Mouse (Mus musculus): ENCODE data around the gene Nfyc. TPM values are rescaled to one million over a fixed set of nuclear protein-coding genes. Genes with fewer than 3 reads are reported as not detected.

Gene Nfyc
- polyA plus RNA-seq, 1 experiment from 2014 or later: 101 TPM

DNA sequence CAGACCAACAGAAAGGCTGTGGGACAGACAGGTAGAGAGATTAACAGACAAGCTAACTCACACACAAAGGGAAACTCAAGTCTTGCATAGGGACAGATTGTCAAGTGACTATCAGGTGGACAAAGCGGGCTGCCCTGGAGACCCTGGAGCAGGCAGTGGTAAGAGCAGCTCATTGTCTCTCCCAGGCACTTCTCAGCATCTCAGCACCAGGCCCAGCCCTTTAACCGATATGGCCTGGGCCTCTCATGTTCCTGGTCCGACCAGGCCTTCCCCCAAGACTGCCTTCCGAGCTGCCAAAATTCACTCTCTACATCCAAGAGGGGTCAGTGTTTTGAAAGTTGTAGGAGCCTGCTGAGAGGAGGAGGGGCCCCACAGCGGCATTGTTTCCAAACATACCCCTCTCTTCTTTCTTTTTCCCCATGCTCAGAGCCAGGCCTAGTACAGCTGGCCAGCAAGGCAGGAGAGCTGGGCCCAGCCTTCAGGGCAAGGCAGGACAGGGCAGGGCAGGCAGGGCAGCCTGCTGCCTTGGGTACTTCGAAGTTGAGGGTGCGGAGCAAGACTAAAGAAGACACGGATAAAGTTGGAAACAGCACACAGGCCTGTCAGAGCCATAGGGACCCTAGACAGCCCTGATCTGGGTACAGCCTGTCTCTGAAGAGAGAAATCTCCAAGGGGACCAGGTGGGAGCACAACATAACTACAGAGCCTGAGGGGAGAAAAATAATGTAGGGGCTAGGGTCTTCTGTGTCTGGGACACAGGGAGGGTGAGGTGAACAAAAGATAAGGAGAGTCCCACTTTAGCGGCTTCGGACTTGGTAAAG, 85.4 kb downstream of the Nfyc start:
- whole genome bisulfite sequencing: 9% methylated on average over 10 of the region's 10 CpGs
- Histone ChIP-seq H3K9ac (peak overlapping the region; percentile 75; the same call in 1 of the 2 replicates), H3K4me3 (peak overlapping the region; percentile 75; the same call in 1 of the 2 replicates), H3K27me3 (peaks cover 62% of the 10 kb centered on the region), H3K36me3 (no peaks in the 10 kb centered on the region), H3K9me3 (replicated peaks) (no peaks in the 10 kb centered on the region), H3K4me1 (peaks cover 28% of the 10 kb centered on the region), H3K27ac (no peak overlapping the region), H3K4me2 (replicated peaks) (peak overlapping the region; percentile 100)
- no peak for ATAC-seq (ENCODE audit: low FRiP score)

DNA sequence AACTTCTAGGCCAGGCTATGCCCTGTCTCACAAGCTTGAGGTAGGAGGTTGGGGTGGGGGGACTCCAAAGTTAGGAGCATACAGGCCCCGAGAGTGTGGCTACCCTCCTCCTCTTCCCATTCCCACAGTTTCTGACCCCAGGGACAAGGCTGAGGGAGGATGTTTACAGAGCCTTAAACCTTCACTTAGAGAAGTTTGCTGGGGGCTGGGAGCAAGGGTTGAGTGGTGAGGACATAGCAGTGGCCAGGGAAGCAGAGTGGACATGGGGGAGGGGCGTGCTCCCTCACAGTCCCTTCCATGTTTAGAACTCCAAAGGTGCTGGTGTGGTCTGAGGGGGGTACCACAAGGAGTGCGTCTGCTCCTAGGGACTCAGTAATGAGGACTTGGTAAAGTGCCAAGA, 87.7 kb downstream of the Nfyc start:
- Histone ChIP-seq H3K4me3 (no peak overlapping the region), H3K27ac (no peak overlapping the region), H3K9ac (no peak overlapping the region), H3K4me2 (replicated peaks) (no peak overlapping the region), H3K27me3 (peaks cover 51% of the 10 kb centered on the region), H3K9me3 (replicated peaks) (no peaks in the 10 kb centered on the region), H3K4me1 (peaks cover 29% of the 10 kb centered on the region), H3K36me3 (no peaks in the 10 kb centered on the region)
- 66% methylated on average over 3 of the region's 3 CpGs for WGBS
- ATAC-seq (ENCODE audit: low FRiP score): no peak

DNA sequence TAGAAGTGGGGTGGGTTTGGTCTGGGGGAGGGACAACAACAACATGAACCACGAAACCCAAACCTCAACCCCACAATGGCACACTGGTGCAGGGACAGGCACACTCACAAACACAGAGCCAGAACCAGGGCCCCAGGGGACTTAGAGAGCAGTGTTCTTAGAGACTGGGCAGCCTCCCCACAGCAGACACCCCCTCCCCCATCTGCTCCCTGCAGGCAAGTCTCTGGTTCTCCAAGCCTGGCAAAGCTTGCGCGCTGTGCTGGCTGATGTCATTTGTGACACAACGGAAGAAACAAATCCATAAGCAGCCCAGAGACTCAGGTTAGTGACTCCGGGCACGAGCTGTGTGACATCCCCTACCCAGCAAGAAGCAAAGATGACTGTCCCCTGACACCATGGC, 90.1 kb downstream of the Nfyc start:
- Histone ChIP-seq H3K4me2 (replicated peaks) (no peak overlapping the region), H3K36me3 (no peaks in the 10 kb centered on the region), H3K9me3 (replicated peaks) (no peaks in the 10 kb centered on the region), H3K27ac (no peak overlapping the region), H3K4me1 (peaks cover 9% of the 10 kb centered on the region), H3K4me3 (no peak overlapping the region), H3K27me3 (peaks cover 32% of the 10 kb centered on the region), H3K9ac (no peak overlapping the region)
- WGBS: 72% methylated on average over 6 of the region's 6 CpGs
- ATAC-seq (ENCODE audit: low FRiP score): no peak

DNA sequence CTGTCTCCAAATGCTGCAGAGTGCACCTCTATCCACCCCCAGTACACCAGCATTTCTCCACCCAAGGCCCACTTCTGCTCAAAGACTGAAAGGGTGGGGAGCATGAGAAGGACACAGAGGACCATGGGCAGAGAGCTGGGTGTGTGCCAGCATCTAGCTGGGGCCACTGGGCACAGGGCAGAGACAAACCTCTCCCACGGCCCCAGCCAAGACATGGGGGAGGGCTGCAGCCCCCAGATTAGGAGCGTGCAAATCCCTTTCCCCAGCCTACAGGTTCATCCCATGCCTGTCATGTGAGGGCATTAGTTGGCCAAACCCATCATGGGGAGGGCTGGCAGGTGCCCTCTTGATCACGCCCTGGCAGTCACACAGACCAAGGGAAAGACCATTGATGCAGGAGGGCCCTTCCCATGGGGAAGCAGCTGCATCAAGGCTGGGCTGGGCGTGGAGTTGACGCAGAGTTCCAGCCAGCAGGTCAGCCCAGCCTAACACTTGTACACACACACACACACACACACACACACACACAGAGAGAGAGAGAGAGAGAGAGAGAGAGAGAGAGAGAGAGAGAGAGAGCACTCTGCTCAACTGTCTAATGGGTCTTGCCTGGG, 97.3 kb downstream of the Nfyc start:
- H3K9ac ChIP-seq: no peak overlapping the region
- no peak for ATAC-seq (ENCODE audit: low FRiP score)
- no peaks in the 10 kb centered on the region for H3K9me3 ChIP-seq (replicated peaks)
- H3K36me3 ChIP-seq: no peaks in the 10 kb centered on the region
- WGBS: 77% methylated on average over 5 of the region's 5 CpGs
- no peak overlapping the region for H3K4me2 ChIP-seq (replicated peaks)
- no peak overlapping the region for H3K4me3 ChIP-seq
- peaks cover 17% of the 10 kb centered on the region for H3K4me1 ChIP-seq
- peaks cover 43% of the 10 kb centered on the region for H3K27me3 ChIP-seq
- no peak overlapping the region for H3K27ac ChIP-seq

DNA sequence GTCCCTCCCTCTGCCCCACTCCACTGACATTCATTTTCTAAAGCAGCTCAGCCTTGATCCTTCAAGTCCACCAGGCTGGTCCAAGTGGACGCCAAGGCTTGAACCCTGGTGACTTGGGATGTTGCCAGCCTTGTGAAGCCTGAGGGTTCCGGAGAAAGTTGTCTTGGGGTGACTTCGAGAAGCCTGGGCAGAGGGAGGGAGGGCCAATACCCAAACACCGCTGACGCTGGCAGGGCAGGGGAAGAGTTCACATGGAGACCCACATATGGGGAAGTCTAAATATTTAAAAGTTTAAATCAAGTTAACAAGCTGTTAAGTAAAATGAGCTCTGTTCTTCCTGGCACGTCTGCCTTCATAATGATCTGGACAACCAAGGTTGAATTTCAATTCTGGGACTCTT, 98.6 kb downstream of the Nfyc start:
- ATAC-seq (ENCODE audit: low FRiP score): no peak
- 86% methylated on average over 6 of the region's 6 CpGs for WGBS
- peaks cover 39% of the 10 kb centered on the region for H3K27me3 ChIP-seq
- no peak overlapping the region for H3K9ac ChIP-seq
- H3K4me1 ChIP-seq: peaks cover 17% of the 10 kb centered on the region
- H3K9me3 ChIP-seq (replicated peaks): no peaks in the 10 kb centered on the region
- H3K4me3 ChIP-seq: no peak overlapping the region
- H3K4me2 ChIP-seq (replicated peaks): no peak overlapping the region
- H3K27ac ChIP-seq: no peak overlapping the region
- no peaks in the 10 kb centered on the region for H3K36me3 ChIP-seq

DNA sequence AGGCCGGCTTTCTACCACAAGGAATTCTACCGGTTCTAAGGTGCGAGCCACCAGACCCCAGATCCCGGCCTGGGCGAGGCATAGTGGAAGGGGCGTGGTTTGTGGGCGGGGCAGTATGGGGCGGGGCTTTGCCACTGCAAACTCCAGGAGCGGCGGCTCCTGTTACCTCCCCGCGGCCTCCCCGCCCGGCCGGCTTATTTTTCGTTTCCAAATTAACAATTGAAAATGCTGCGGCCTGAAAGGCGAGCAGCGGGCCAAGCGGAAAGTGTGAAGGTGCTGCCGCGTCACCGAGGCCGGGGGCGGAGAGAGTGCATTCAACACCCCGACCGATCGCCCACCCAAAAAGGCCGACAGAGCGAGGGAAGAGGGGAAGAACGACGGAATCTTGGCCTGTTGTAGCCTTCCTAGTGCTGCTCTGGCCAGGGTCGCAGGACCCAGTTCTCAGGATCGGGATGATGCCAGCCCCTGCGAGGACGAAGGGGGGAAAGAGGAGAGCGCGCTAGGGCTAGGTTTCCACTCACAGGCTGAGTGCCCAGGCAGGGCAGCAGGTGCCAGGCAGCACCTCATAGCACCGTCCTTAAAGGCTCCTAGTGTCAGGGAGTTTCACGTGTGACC, 100.2 kb downstream of the Nfyc start:
- Histone ChIP-seq H3K9me3 (replicated peaks) (no peaks in the 10 kb centered on the region), H3K36me3 (no peaks in the 10 kb centered on the region), H3K4me1 (peaks cover 17% of the 10 kb centered on the region), H3K4me2 (replicated peaks) (peak overlapping the region; percentile 83), H3K27me3 (peaks cover 39% of the 10 kb centered on the region), H3K4me3 (peak overlapping the region; percentile 44), H3K9ac (peak overlapping the region; percentile 68), H3K27ac (no peak overlapping the region)
- ATAC-seq (ENCODE audit: low FRiP score): peak; percentile 85
- under 1% methylated on average over 40 of the region's 40 CpGs for WGBS

DNA sequence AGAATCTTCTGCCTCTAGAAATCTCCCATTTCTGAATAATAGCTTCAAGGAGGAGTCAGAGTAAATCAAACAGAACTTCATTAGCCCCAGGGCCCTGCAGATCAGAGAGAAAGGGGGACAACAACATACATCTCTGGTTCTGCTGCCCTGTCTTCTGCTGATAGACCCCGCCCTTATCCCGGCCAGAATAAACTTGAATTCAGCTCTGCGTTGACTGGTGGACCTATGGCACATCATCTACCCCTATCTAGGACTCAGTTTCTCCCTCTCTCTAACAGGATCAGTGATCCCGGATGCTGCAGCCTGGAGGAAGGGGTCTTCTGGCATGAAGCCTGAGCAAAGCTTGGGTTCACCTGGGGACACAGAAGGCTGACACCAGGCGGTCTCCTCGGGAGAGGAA, 100.8 kb downstream of the Nfyc start:
- no peak for ATAC-seq (ENCODE audit: low FRiP score)
- H3K9ac ChIP-seq: peak overlapping the region; percentile 68
- H3K4me1 ChIP-seq: peaks cover 17% of the 10 kb centered on the region
- peaks cover 39% of the 10 kb centered on the region for H3K27me3 ChIP-seq
- no peak overlapping the region for H3K27ac ChIP-seq
- no peaks in the 10 kb centered on the region for H3K9me3 ChIP-seq (replicated peaks)
- peak overlapping the region; percentile 44 for H3K4me3 ChIP-seq
- peak overlapping the region; percentile 83 for H3K4me2 ChIP-seq (replicated peaks)
- 28% methylated on average over 6 of the region's 6 CpGs for WGBS
- no peaks in the 10 kb centered on the region for H3K36me3 ChIP-seq

DNA sequence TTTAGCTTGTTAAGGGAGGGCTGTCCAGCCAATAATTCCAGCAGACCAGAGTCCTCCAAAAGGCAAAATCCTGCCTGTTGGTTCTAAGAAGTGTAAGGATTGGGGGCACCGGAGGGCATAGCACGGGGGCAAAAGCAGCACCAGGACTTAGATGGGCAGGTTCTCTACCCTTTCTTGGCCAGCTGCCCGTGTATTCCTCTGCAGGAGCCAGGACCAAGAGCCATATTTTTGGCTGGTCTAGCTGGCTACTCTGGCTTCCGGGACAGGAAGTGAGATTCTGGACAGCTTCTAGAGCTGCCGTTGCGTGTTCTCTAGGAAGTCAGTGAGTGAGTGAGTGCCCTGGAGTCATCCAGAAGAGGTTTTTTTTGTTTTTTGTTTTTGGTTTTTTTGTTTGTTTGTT, 101.2 kb downstream of the Nfyc start:
- H3K27me3 ChIP-seq: peaks cover 39% of the 10 kb centered on the region
- WGBS: 64% methylated on average over 6 of the region's 6 CpGs
- no peak overlapping the region for H3K4me3 ChIP-seq
- no peak overlapping the region for H3K4me2 ChIP-seq (replicated peaks)
- peaks cover 17% of the 10 kb centered on the region for H3K4me1 ChIP-seq
- no peak overlapping the region for H3K27ac ChIP-seq
- no peaks in the 10 kb centered on the region for H3K9me3 ChIP-seq (replicated peaks)
- no peak overlapping the region for H3K9ac ChIP-seq
- ATAC-seq (ENCODE audit: low FRiP score): no peak
- H3K36me3 ChIP-seq: no peaks in the 10 kb centered on the region

DNA sequence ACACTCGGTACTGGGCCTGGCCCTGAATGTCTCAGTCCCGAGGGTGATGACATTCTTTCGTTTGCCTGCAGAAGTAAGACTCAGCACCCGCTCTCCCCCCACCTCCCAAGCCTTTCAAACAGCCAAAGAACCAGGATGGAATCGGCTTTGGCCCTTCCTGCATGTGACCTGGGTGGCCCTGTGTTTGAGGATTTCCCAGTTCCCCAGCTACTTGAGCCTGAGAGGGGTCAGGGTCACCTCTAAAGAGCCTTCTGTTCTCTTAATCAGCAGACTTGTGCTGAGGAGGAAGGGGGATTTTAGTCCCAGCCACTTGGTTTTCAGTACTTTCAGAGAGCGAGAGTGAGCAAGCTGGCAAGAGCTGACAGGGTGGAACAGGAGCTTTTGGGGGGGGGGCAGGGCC, 101.9 kb downstream of the Nfyc start:
- Histone ChIP-seq H3K9me3 (replicated peaks) (no peaks in the 10 kb centered on the region), H3K27ac (no peak overlapping the region), H3K36me3 (no peaks in the 10 kb centered on the region), H3K9ac (no peak overlapping the region), H3K27me3 (peaks cover 39% of the 10 kb centered on the region), H3K4me3 (no peak overlapping the region), H3K4me1 (peaks cover 17% of the 10 kb centered on the region), H3K4me2 (replicated peaks) (no peak overlapping the region)
- ATAC-seq (ENCODE audit: low FRiP score): no peak
- 50% methylated on average over 6 of the region's 6 CpGs for WGBS

DNA sequence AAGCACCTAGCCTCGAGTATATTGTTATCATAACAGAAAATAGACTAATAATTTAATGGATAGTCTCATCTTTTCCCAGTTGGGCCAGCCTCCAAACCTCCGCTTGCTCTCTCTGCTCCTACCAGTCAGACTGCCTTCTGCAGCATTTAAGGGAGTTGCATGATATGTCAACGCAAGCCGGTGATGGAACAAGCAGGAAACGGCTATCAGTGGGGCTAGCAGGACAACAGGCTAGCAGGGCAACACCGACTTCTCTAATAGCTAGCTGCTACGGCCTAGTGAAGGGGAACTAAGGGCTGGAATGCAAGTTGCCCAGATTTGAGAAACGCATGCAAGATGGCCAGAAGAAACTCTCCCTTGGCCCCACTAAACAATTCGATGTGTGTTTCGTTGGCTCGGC, 103.5 kb downstream of the Nfyc start:
- no peak for ATAC-seq (ENCODE audit: low FRiP score)
- 81% methylated on average over 11 of the region's 11 CpGs for WGBS
- H3K4me1 ChIP-seq: peaks cover 17% of the 10 kb centered on the region

DNA sequence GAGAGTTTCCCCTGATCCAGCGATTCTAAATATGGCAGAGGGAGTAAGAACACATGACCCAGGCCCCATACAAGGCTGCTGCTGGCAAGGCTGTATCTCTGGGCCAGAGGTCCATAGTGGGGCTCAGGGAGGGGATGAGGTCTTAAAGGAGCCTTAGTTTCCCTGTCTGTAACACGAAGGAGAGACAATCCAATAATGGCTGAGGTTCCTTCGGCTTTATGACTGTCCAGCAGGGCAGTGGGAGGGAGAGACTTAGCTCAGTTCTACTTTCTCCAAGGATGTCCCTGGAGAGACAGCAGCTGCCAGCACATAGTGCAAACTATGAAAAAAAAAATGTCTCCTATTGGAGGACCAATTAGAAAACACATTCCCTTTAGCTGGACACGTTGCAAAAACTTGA, 105.2 kb downstream of the Nfyc start:
- Histone ChIP-seq H3K27ac (no peak overlapping the region), H3K4me3 (no peak overlapping the region), H3K9ac (no peak overlapping the region), H3K9me3 (replicated peaks) (no peaks in the 10 kb centered on the region), H3K36me3 (no peaks in the 10 kb centered on the region), H3K4me1 (peaks cover 11% of the 10 kb centered on the region), H3K4me2 (replicated peaks) (no peak overlapping the region), H3K27me3 (peaks cover 13% of the 10 kb centered on the region; the same call in 1 of the 2 replicates)
- WGBS: 61% methylated on average over 4 of the region's 4 CpGs
- no peak for ATAC-seq (ENCODE audit: low FRiP score)

More for the DNA sequence above, 103.5 kb downstream of the Nfyc start:
- no peak overlapping the region for H3K4me3 ChIP-seq
- H3K27ac ChIP-seq: no peak overlapping the region
- H3K4me2 ChIP-seq (replicated peaks): no peak overlapping the region
- H3K9me3 ChIP-seq (replicated peaks): no peaks in the 10 kb centered on the region
- H3K9ac ChIP-seq: no peak overlapping the region
- H3K36me3 ChIP-seq: no peaks in the 10 kb centered on the region
- peaks cover 28% of the 10 kb centered on the region for H3K27me3 ChIP-seq

DNA sequence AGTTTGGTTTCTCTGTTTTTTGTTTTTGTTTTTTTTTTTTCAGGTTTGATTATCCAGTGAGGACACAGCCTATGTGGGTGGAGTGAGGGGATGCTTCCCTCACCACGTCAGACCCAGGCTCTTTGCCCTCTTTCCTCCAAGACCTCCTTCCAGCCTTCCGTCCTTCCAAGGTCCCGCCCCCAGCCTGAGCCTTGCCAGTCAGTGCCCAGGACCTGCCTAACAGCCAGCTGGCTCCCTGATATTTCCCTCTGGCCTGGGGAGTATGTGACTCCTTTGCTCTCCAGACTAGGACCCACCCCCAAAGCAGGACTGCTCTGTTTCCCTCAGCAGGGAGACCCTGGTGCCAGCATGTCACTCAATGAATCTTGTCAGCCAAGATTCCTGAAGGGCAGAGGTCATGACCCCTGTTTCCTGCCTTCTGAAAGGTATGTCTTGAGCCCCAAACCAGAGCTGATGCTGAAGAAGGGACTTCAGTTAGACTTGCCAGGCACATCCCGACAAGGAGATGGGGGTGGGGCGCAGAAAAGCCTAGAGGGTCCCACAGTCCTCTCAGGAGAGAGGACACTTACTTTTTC, 105.8 kb downstream of the Nfyc start:
- Histone ChIP-seq H3K36me3 (no peaks in the 10 kb centered on the region), H3K4me1 (peaks cover 5% of the 10 kb centered on the region), H3K4me2 (replicated peaks) (no peak overlapping the region), H3K27ac (no peak overlapping the region), H3K9ac (no peak overlapping the region), H3K27me3 (peaks cover 10% of the 10 kb centered on the region; the same call in 1 of the 2 replicates), H3K9me3 (replicated peaks) (no peaks in the 10 kb centered on the region), H3K4me3 (no peak overlapping the region)
- no peak for ATAC-seq (ENCODE audit: low FRiP score)
- WGBS: 21% methylated on average over 5 of the region's 5 CpGs
